Mouse (Mus musculus) heart, embryonic 15.5 days (tissue): ENCODE measurements around the gene Usp6nl. TPM values are rescaled to one million over a fixed set of nuclear protein-coding genes. Genes with fewer than 3 reads are reported as not detected.

Experiments
- ATAC-seq: fragments of 200-750 bp; cut with Nextera tagmentation; replicated peaks from 2 replicates; pipeline ENCODE4 v1.8.0; 2017; ENCODE audit warnings: low read depth, moderate TSS enrichment; ENCODE audit not compliant: insufficient number of reproducible peaks, insufficient read depth, low FRiP score
- H3K27ac ChIP-seq: fragments of 300-500 bp; sonication (generic); 2 replicates; pipeline ENCODE4 v1.5.1; 2015; ENCODE audit warnings: mild to moderate bottlenecking, inconsistent platforms
- H3K27me3 ChIP-seq: fragments of 300-500 bp; sonication (generic); 2 replicates; pipeline ENCODE4 v1.6.1; 2015; ENCODE audit warnings: inconsistent platforms
- H3K36me3 ChIP-seq: fragments of 300-500 bp; sonication (generic); 2 replicates; pipeline ENCODE4 v1.6.1; 2015; ENCODE audit warnings: mild to moderate bottlenecking, inconsistent platforms
- H3K4me1 ChIP-seq: fragments of 300-500 bp; sonication (generic); replicated peaks from 2 replicates; pipeline ENCODE4 v1.6.1; 2015; ENCODE audit warnings: inconsistent platforms
- H3K4me2 ChIP-seq: fragments of 300-500 bp; sonication (generic); 2 replicates; pipeline ENCODE4 v1.6.1; 2015; ENCODE audit warnings: inconsistent platforms, mild to moderate bottlenecking, moderate library complexity
- H3K4me3 ChIP-seq: fragments of 300-500 bp; sonication (generic); 2 replicates; pipeline ENCODE4 v1.5.1; 2015; ENCODE audit warnings: mild to moderate bottlenecking, inconsistent platforms
- H3K9ac ChIP-seq: fragments of 300-500 bp; sonication (generic); 2 replicates; pipeline ENCODE4 v1.6.1; 2015; ENCODE audit warnings: mild to moderate bottlenecking, inconsistent platforms
- H3K9me3 ChIP-seq: fragments of 300-500 bp; sonication (generic); replicated peaks from 2 replicates; pipeline ENCODE4 v1.6.1; 2016; ENCODE audit warnings: inconsistent platforms
- WGBS: fragments of 180-500 bp; shearing (Covaris S2); methylation state at CpG from one replicate; pipeline ENCODE4 v1.1.7; 2015; ENCODE audit warnings: mixed read lengths; 5-methylcytosine and 5-hydroxymethylcytosine counted together
- polyA plus RNA-seq: library from polyadenylated mRNA; unstranded; fragments of >200 nt; fragmentation: Nextera tagmentation; extraction: Ambion mirVana; gene quantifications from 2 replicates; pipeline ENCODE4 v1.2.1, GENCODE M21; 2015

Gene Usp6nl
- polyA plus RNA-seq, 1 experiment from 2014 or later: 6.6 TPM

GRCm38 (mm10) chr2:6352541-6352971 lies 30.1 kb downstream of the Usp6nl start:
- H3K4me2 ChIP-seq: peak overlapping the region; percentile 56
- 0 out of 2 replicates have a peak overlapping the region, but pooled peaks have one; percentile 9 for H3K9ac ChIP-seq
- H3K4me3 ChIP-seq: peak overlapping the region; percentile 24
- H3K36me3 ChIP-seq: no peaks in the 10 kb centered on the region
- H3K4me1 ChIP-seq: peaks cover 23% of the 10 kb centered on the region
- H3K9me3 ChIP-seq: no peaks in the 10 kb centered on the region
- ATAC-seq: no peak
- no peaks in the 10 kb centered on the region for H3K27me3 ChIP-seq
- 17% methylated on average over 14 of the region's 14 CpGs for WGBS
- peak overlapping the region; percentile 12; the same call in 1 of the 2 replicates for H3K27ac ChIP-seq

GRCm38 (mm10) chr2:6353060-6353459 lies 30.6 kb downstream of the Usp6nl start:
- Histone ChIP-seq H3K4me1 (peaks cover 26% of the 10 kb centered on the region), H3K9me3 (no peaks in the 10 kb centered on the region), H3K4me2 (peak overlapping the region; percentile 56), H3K4me3 (peak overlapping the region; percentile 24), H3K36me3 (no peaks in the 10 kb centered on the region), H3K27ac (no peak overlapping the region), H3K27me3 (no peaks in the 10 kb centered on the region), H3K9ac (no peak overlapping the region)
- WGBS: 53% methylated on average over 4 of the region's 4 CpGs
- no peak for ATAC-seq

- Histone ChIP-seq H3K4me2 (no peak overlapping the region), H3K9ac (no peak overlapping the region), H3K4me3 (no peak overlapping the region), H3K27ac (no peak overlapping the region), H3K4me1 (peaks cover 17% of the 10 kb centered on the region), H3K9me3 (no peaks in the 10 kb centered on the region), H3K36me3 (no peaks in the 10 kb centered on the region), H3K27me3 (no peaks in the 10 kb centered on the region)
- no peak for ATAC-seq
- WGBS: 91% methylated on average over 7 of the region's 7 CpGs
Measured at GRCm38 (mm10) chr2:6357306-6357705, 34.8 kb downstream of the Usp6nl start.

- Histone ChIP-seq H3K4me3 (no peak overlapping the region), H3K27me3 (no peaks in the 10 kb centered on the region), H3K4me1 (peaks cover 11% of the 10 kb centered on the region), H3K9ac (no peak overlapping the region), H3K27ac (no peak overlapping the region), H3K4me2 (no peak overlapping the region), H3K9me3 (no peaks in the 10 kb centered on the region), H3K36me3 (no peaks in the 10 kb centered on the region)
- no peak for ATAC-seq
- whole genome bisulfite sequencing: 74% methylated on average over 9 of the region's 9 CpGs
Measured at GRCm38 (mm10) chr2:6359645-6360044, 37.2 kb downstream of the Usp6nl start.

GRCm38 (mm10) chr2:6363126-6363525 lies 40.7 kb downstream of the Usp6nl start:
- 0 out of 2 replicates have a peak overlapping the region, but pooled peaks have one; percentile 15 for H3K27ac ChIP-seq
- H3K9ac ChIP-seq: 0 out of 2 replicates have a peak overlapping the region, but pooled peaks have one; percentile 0
- 42% methylated on average over 13 of the region's 13 CpGs for WGBS

GRCm38 (mm10) chr2:6363922-6364321 lies 41.5 kb downstream of the Usp6nl start:
- H3K4me3 ChIP-seq: no peak overlapping the region
- no peaks in the 10 kb centered on the region for H3K27me3 ChIP-seq
- H3K4me2 ChIP-seq: no peak overlapping the region
- H3K4me1 ChIP-seq: peaks cover 26% of the 10 kb centered on the region
- no peak overlapping the region for H3K9ac ChIP-seq
- 88% methylated on average over 7 of the region's 7 CpGs for WGBS
- no peak for ATAC-seq
- no peak overlapping the region for H3K27ac ChIP-seq
- no peaks in the 10 kb centered on the region for H3K36me3 ChIP-seq
- no peaks in the 10 kb centered on the region for H3K9me3 ChIP-seq

More at GRCm38 (mm10) chr2:6363126-6363525, 40.7 kb downstream of the Usp6nl start:
- no peak overlapping the region for H3K4me3 ChIP-seq
- H3K36me3 ChIP-seq: no peaks in the 10 kb centered on the region
- 0 out of 2 replicates have a peak overlapping the region, but pooled peaks have one; percentile 11 for H3K4me2 ChIP-seq
- H3K9me3 ChIP-seq: no peaks in the 10 kb centered on the region
- ATAC-seq: no peak
- H3K4me1 ChIP-seq: peaks cover 21% of the 10 kb centered on the region
- H3K27me3 ChIP-seq: no peaks in the 10 kb centered on the region

GRCm38 (mm10) chr2:6366521-6366928 lies 44.1 kb downstream of the Usp6nl start:
- no peak overlapping the region for H3K4me2 ChIP-seq
- H3K27ac ChIP-seq: no peak overlapping the region
- H3K9ac ChIP-seq: no peak overlapping the region
- no peaks in the 10 kb centered on the region for H3K9me3 ChIP-seq
- H3K4me1 ChIP-seq: peaks cover 26% of the 10 kb centered on the region
- no peak for ATAC-seq
- WGBS: 54% methylated on average over 9 of the region's 9 CpGs
- no peak overlapping the region for H3K4me3 ChIP-seq
- H3K27me3 ChIP-seq: no peaks in the 10 kb centered on the region
- H3K36me3 ChIP-seq: no peaks in the 10 kb centered on the region

GRCm38 (mm10) chr2:6366973-6367372 lies 44.5 kb downstream of the Usp6nl start:
- ATAC-seq: no peak
- Histone ChIP-seq H3K4me2 (no peak overlapping the region), H3K9ac (no peak overlapping the region), H3K36me3 (no peaks in the 10 kb centered on the region), H3K9me3 (no peaks in the 10 kb centered on the region), H3K4me3 (no peak overlapping the region), H3K4me1 (peaks cover 26% of the 10 kb centered on the region), H3K27me3 (no peaks in the 10 kb centered on the region), H3K27ac (no peak overlapping the region)
- WGBS: 74% methylated on average over 6 of the region's 6 CpGs

- 76% methylated on average over 6 of the region's 6 CpGs for WGBS
- Histone ChIP-seq H3K27me3 (no peaks in the 10 kb centered on the region), H3K9me3 (no peaks in the 10 kb centered on the region), H3K36me3 (no peaks in the 10 kb centered on the region), H3K4me2 (no peak overlapping the region), H3K9ac (no peak overlapping the region), H3K27ac (no peak overlapping the region), H3K4me1 (peaks cover 26% of the 10 kb centered on the region), H3K4me3 (no peak overlapping the region)
- no peak for ATAC-seq
Measured at GRCm38 (mm10) chr2:6367497-6367896, 45.0 kb downstream of the Usp6nl start.

- 90% methylated on average over 14 of the region's 14 CpGs for WGBS
- no peak overlapping the region for H3K4me2 ChIP-seq
- no peak for ATAC-seq
- H3K9ac ChIP-seq: no peak overlapping the region
- H3K9me3 ChIP-seq: no peaks in the 10 kb centered on the region
- no peak overlapping the region for H3K4me3 ChIP-seq
- no peaks in the 10 kb centered on the region for H3K36me3 ChIP-seq
- no peak overlapping the region for H3K27ac ChIP-seq
- peaks cover 12% of the 10 kb centered on the region for H3K4me1 ChIP-seq
- no peaks in the 10 kb centered on the region for H3K27me3 ChIP-seq
Measured at GRCm38 (mm10) chr2:6374216-6374615, 51.7 kb downstream of the Usp6nl start.

- H3K36me3 ChIP-seq: no peaks in the 10 kb centered on the region
- H3K4me2 ChIP-seq: no peak overlapping the region
- H3K4me3 ChIP-seq: no peak overlapping the region
- no peaks in the 10 kb centered on the region for H3K9me3 ChIP-seq
- WGBS: 86% methylated on average over 8 of the region's 8 CpGs
- no peak overlapping the region for H3K9ac ChIP-seq
- ATAC-seq: no peak
- no peak overlapping the region for H3K27ac ChIP-seq
- no peaks in the 10 kb centered on the region for H3K27me3 ChIP-seq
- peaks cover 23% of the 10 kb centered on the region for H3K4me1 ChIP-seq
Measured at GRCm38 (mm10) chr2:6376071-6376470, 53.6 kb downstream of the Usp6nl start.

- no peak overlapping the region for H3K4me3 ChIP-seq
- peaks cover 23% of the 10 kb centered on the region for H3K4me1 ChIP-seq
- no peaks in the 10 kb centered on the region for H3K27me3 ChIP-seq
- H3K36me3 ChIP-seq: no peaks in the 10 kb centered on the region
- ATAC-seq: no peak
- 71% methylated on average over 4 of the region's 4 CpGs for WGBS
- no peak overlapping the region for H3K4me2 ChIP-seq
- no peak overlapping the region for H3K27ac ChIP-seq
- no peak overlapping the region for H3K9ac ChIP-seq
- H3K9me3 ChIP-seq: no peaks in the 10 kb centered on the region
Measured at GRCm38 (mm10) chr2:6376941-6377340, 54.5 kb downstream of the Usp6nl start.
